Mouse (Mus musculus) liver, embryonic 14.5 days (tissue): Measurements from ENCODE around the gene Isl2.

Experiments
- CTCF ChIP-seq: IDR thresholded peaks from 2 replicates; pipeline ENCODE4 v1.5.1; 2016; ENCODE audit warnings: antibody characterized with exemption, low read depth, control low read depth
- EP300 ChIP-seq: IDR thresholded peaks from 2 replicates; pipeline ENCODE4 v1.6.1; 2016; ENCODE audit warnings: antibody characterized with exemption, low read depth

- TF ChIP-seq EP300: no peak
- TF ChIP-seq CTCF: no peak
Measured at GRCm38 (mm10) chr9:55507922-55508321, 30.6 kb upstream of the Isl2 start.
